Mouse (Mus musculus) embryonic fibroblast, embryonic 13.5 days (primary cell): ENCODE data around the gene Hnrnpu.

Source experiments
- CTCF ChIP-seq: IDR thresholded peaks from 2 replicates; pipeline ENCODE4 v1.5.1; 2011; ENCODE audit warnings: mild to moderate bottlenecking, control low read depth, low read length, moderate library complexity, borderline replicate concordance; ENCODE audit not compliant: insufficient read depth
- POLR2A ChIP-seq: IDR thresholded peaks from 2 replicates; pipeline ENCODE4 v1.6.1; 2011; ENCODE audit warnings: low read depth, mild to moderate bottlenecking, control low read depth, low read length, moderate library complexity

GRCm38 (mm10) chr1:178291716-178292115 lies 45.9 kb downstream of the Hnrnpu start:
- TF ChIP-seq CTCF (no peak), POLR2A (no peak)
